Mouse (Mus musculus) liver, embryonic 13.5 days (tissue): ENCODE measurements around the gene Luc7l3. TPM values are rescaled to one million over a fixed set of nuclear protein-coding genes. Genes with fewer than 3 reads are reported as not detected.
A peak's percentile ranks its signal among the peaks of the same experiment; 100 is the strongest.
"Not testable (repeated sequence)": the region's sequence is repeated elsewhere in the genome, so short reads cannot be mapped to it uniquely, and the experiment has no call there.

Experiments
- ATAC-seq: fragments of 200-750 bp; cut with Nextera tagmentation; 2 replicates; pipeline ENCODE4 v1.8.0; 2017; ENCODE audit warnings: low read depth, mild to moderate bottlenecking, moderate number of reproducible peaks, moderate library complexity
- DNase-seq: peaks from one replicate; pipeline ENCODE4 v3.0.0; 2022
- H3K27ac ChIP-seq: fragments of 300-500 bp; sonication (generic); 2 replicates; pipeline ENCODE4 v1.5.1; 2015; ENCODE audit warnings: moderate library complexity, mild to moderate bottlenecking, inconsistent platforms
- H3K27me3 ChIP-seq: fragments of 300-500 bp; sonication (generic); 2 replicates; pipeline ENCODE4 v1.6.1; 2015; ENCODE audit warnings: mild to moderate bottlenecking, inconsistent platforms
- H3K36me3 ChIP-seq: fragments of 300-500 bp; sonication (generic); 2 replicates; pipeline ENCODE4 v1.6.1; 2015; ENCODE audit warnings: mild to moderate bottlenecking, inconsistent platforms
- H3K4me1 ChIP-seq: fragments of 300-500 bp; sonication (generic); replicated peaks from 2 replicates; pipeline ENCODE4 v1.6.1; 2015; ENCODE audit warnings: inconsistent platforms
- H3K4me2 ChIP-seq: fragments of 300-500 bp; sonication (generic); 2 replicates; pipeline ENCODE4 v1.6.1; 2015; ENCODE audit warnings: inconsistent platforms, mild to moderate bottlenecking, moderate library complexity
- H3K4me3 ChIP-seq: fragments of 300-500 bp; sonication (generic); replicated peaks from 2 replicates; pipeline ENCODE4 v1.5.1; 2015; ENCODE audit warnings: mild to moderate bottlenecking, inconsistent platforms
- H3K9ac ChIP-seq: fragments of 300-500 bp; sonication (generic); 2 replicates; pipeline ENCODE4 v1.6.1; 2015; ENCODE audit warnings: mild to moderate bottlenecking, inconsistent platforms
- H3K9me3 ChIP-seq: fragments of 300-500 bp; sonication (generic); replicated peaks from 2 replicates; pipeline ENCODE4 v1.6.1; 2016; ENCODE audit warnings: inconsistent platforms
- WGBS: fragments of 180-500 bp; shearing (Covaris S2); methylation state at CpG from one replicate; pipeline ENCODE4 v1.1.7; 2015; ENCODE audit not compliant: insufficient replicate concordance; 5-methylcytosine and 5-hydroxymethylcytosine counted together
- polyA plus RNA-seq: library from polyadenylated mRNA; unstranded; fragments of >200 nt; fragmentation: Nextera tagmentation; extraction: Ambion mirVana; gene quantifications from 2 replicates; pipeline ENCODE4 v1.2.1, GENCODE M21; 2015

The Luc7l3 gene
- polyA plus RNA-seq, 1 experiment from 2014 or later = 53.4 TPM

DNA sequence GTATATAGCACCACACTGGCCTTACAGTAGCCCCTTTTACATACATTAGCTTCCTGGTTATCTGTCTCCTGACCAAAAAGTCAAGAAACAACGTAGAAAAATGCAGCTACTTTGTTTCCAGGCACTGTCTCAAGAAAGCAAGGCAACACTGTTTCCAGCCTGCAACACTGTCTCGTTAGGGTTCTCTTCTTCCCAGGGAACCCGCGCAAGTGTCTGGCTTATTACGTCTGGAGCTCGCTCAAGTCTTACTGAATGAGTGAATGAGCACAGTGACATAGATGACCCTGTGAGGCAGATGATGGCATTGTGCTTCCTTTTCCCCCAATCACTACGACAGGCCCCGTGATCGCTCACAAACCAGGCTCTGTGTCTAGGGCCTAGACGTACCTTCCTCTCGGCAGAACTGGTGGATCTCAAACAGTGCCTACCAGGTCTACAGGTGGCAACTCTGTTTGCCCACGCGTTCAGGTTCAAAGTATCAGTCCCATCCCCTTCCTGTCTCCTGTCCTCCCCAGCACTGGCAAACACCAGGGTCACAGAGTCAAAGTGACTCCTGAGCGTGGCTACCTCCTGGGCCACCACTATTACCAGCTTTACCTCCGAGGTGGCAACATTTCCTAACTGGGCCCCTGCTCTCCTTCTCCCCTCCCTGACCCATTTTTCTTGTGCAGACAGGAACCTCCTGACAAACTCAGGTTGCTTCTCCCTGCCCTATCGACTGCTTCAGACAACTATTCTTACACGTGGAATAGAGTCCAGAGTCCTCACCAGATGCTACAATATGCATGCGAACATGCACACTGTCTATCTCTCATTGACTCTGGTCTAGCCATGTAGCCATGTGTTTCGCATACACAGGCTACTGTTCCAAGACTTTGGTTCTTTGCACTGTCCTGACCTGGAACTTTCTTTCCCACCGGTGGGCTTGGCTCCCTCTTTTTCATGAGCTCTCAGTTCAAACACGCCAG is 48.5 kb downstream of the Luc7l3 start:
- Histone ChIP-seq H3K27ac (peak overlapping the region; percentile 62), H3K27me3 (0 out of 2 replicates have a peak, but pooled peaks cover 5% of the 10 kb centered on the region), H3K9ac (peak overlapping the region; percentile 50; the same call in 1 of the 2 replicates), H3K4me3 (no peak overlapping the region), H3K4me2 (peak overlapping the region; percentile 48; the same call in 1 of the 2 replicates), H3K36me3 (no peaks in the 10 kb centered on the region), H3K4me1 (peaks cover 57% of the 10 kb centered on the region), H3K9me3 (no peaks in the 10 kb centered on the region)
- WGBS = 77% methylated on average over 21 of the region's 21 CpGs
- DNase-seq (no peak), ATAC-seq (no peak)

DNA sequence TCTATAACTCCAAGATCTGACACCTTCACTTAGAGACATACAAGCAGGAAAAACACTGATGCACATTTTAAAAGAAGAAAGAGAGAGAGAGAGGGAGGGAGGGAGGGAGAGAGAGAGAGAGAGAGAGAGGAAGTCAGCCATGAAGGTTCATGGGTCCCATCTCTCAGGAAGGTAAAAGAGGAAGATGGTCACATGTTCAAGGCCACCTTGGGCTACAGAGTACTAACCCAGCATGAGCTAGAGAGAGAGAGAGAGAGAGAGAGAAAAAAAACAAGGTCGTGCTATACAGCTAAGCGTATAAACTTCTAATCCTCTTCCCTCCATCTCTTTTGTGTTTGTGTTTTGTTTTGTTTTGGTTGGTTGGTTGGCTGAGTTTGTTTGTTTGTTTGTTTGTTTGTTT is 50.8 kb downstream of the Luc7l3 start:
- Histone ChIP-seq H3K27ac (no peak overlapping the region), H3K4me1 (peaks cover 68% of the 10 kb centered on the region), H3K4me3 (no peak overlapping the region), H3K9me3 (no peaks in the 10 kb centered on the region), H3K4me2 (no peak overlapping the region), H3K36me3 (no peaks in the 10 kb centered on the region), H3K27me3 (0 out of 2 replicates have a peak, but pooled peaks cover 1% of the 10 kb centered on the region), H3K9ac (no peak overlapping the region)
- DNase-seq = no peak
- ATAC-seq = no peak
- WGBS = 71% methylated on average over 2 of the region's 2 CpGs

DNA sequence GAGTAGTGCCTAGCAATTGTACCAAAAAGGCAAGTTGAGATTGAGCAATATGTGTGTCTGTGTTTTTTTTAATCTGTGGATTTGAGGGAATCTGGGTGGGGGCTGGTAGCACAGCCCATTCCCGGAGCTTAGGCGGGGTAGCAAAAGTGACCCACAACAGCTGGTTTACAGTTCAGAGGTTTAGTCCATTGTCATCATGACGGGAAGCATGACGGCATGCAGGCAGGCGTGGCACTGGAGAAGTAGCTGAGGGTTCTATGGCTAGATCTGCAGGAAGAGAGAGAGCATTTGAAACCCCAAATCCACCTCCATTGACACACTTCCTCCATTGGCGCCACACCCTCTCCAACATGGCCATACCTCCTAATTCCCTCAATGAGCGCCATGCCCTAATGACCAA is 51.9 kb downstream of the Luc7l3 start:
- 79% methylated on average over 7 of the region's 7 CpGs for WGBS
- DNase-seq (no peak), ATAC-seq (no peak)
- Histone ChIP-seq H3K36me3 (no peaks in the 10 kb centered on the region), H3K4me1 (peaks cover 69% of the 10 kb centered on the region), H3K4me2 (no peak overlapping the region), H3K9ac (no peak overlapping the region), H3K4me3 (no peak overlapping the region), H3K9me3 (no peaks in the 10 kb centered on the region), H3K27ac (no peak overlapping the region), H3K27me3 (no peaks in the 10 kb centered on the region)

DNA sequence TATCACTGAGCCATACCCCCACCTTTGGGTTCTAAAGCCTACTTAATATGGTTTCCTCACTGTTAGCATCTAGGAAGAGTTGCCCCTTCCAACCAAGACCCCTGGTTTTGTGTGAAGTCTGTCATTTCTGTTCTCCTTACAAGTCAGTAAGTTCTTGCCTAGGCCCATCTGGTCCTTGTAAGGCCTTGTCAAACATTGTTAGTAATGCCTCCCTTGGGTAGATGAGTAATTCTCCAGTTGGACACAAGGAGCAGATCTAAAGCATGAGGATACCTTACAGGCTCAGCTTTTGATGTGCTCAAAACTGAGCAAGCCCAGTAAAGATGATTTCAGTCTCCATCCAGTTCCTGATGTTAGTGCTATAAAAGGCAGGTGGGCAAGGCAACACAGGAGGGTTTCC is 53.0 kb downstream of the Luc7l3 start:
- no peak overlapping the region for H3K4me3 ChIP-seq
- ATAC-seq = no peak
- no peak overlapping the region for H3K9ac ChIP-seq
- no peak overlapping the region for H3K4me2 ChIP-seq
- H3K36me3 ChIP-seq = no peaks in the 10 kb centered on the region
- H3K27ac ChIP-seq = no peak overlapping the region
- H3K27me3 ChIP-seq = no peaks in the 10 kb centered on the region
- no peaks in the 10 kb centered on the region for H3K9me3 ChIP-seq
- peaks cover 66% of the 10 kb centered on the region for H3K4me1 ChIP-seq
- no peak for DNase-seq

DNA sequence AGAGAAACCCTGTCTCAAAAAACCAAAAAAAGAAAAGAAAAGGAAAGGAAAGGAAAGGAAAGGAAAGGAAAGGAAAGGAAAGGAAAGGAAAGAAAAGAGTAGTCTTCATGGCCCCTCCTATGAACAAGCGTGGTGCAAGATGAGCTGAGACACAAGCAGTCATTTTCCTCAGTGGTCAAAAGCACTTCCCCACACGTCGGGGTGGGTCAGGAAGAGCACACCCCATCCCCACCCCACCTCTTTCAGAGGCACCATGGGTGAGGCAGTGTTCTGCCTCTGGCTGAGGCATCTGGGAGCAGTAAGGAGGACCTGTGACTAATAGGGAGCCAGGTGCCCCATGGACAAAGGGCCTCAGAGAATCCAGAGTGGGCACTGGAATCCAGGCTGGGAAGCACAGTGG is 55.6 kb downstream of the Luc7l3 start:
- not testable (repeated sequence) for H3K9ac ChIP-seq, H3K27me3 ChIP-seq, ATAC-seq, DNase-seq, H3K4me3 ChIP-seq, H3K9me3 ChIP-seq, H3K36me3 ChIP-seq
- 28% methylated on average over 3 of the region's 3 CpGs for WGBS
- peaks cover 66% of the 10 kb centered on the region for H3K4me1 ChIP-seq
- peak overlapping the region; percentile 68 for H3K4me2 ChIP-seq
- peak overlapping the region; percentile 83 for H3K27ac ChIP-seq

DNA sequence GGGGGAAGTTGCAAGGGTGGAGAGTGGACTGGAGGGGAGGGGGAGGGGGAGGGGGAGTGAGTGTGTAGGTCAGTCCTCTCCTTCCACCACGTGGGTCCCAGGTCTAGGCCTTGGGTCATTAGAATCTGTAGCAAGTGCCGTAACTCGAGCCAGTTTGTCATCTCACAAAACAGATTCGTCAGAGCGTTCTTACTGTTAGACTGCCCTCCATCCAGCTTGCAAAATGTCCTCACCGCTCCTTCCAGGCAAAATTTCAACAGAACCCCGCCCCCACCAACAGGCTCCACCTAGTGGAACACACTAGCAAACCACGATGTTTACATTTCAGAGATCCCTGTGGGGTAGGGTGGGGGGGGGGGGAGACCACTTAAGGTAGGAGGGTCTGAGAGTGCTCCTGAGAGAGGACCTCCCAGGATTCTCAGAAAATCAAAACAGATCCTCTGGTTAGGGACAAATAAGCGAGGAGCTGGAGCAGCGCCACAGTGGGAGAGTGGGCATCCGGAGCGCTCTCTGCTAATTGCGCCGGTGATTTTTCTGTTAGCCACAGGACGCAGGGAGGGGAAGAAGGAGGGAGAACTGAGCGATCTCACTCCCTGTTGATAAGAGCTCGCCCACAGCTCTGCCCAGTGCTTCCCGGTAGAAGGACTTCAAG is 56.5 kb downstream of the Luc7l3 start:
- Histone ChIP-seq H3K4me1 (peaks cover 75% of the 10 kb centered on the region), H3K27me3 (no peaks in the 10 kb centered on the region), H3K4me3 (peak overlapping the region; percentile 48), H3K4me2 (peak overlapping the region; percentile 68), H3K36me3 (no peaks in the 10 kb centered on the region), H3K9me3 (no peaks in the 10 kb centered on the region), H3K27ac (peak overlapping the region; percentile 83), H3K9ac (peak overlapping the region; percentile 63)
- ATAC-seq = peak; percentile 62
- 1% methylated on average over 18 of the region's 18 CpGs for WGBS
- DNase-seq = peak; percentile 47

DNA sequence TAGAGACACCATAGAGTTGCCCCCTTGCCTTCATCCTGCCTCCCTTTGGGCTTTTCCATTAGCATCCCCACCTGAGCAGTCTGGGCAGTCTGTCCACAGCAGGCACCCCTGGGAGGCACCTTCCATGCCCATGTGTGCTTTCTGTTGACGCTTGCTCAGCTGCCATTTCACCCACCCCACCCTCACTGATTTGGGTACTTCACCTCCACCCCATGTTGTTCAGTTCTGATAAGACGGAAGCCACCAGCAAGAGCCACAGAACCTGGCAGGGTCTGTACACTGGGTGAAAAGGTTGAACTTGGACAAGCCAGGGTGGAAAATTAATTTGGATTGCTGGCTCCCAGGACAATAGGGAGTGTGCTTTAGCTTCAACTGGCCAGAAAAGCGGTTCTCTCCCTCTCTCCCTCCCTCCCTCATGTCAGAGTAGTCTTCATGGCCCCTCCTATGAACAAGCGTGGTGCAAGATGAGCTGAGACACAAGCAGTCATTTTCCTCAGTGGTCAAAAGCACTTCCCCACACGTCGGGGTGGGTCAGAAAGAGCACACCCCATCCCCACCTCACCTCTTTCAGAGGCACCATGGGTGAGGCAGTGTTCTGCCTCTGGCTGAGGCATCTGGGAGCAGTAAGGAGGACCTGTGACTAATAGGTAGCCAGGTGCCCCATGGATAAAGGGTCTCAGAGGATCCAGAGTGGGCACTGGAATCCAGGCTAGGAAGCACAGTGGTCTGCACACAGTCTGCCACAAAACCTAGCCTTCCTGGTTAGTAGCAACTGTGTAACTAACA is 60.0 kb downstream of the Luc7l3 start:
- DNase-seq = peak; percentile 57
- peaks cover 62% of the 10 kb centered on the region for H3K4me1 ChIP-seq
- no peak overlapping the region for H3K4me3 ChIP-seq
- no peaks in the 10 kb centered on the region for H3K36me3 ChIP-seq
- H3K27me3 ChIP-seq = 0 out of 2 replicates have a peak, but pooled peaks cover 2% of the 10 kb centered on the region
- 37% methylated on average over 6 of the region's 6 CpGs for WGBS
- peak overlapping the region; percentile 63 for H3K9ac ChIP-seq
- peak overlapping the region; percentile 92 for H3K27ac ChIP-seq
- peak; percentile 96 for ATAC-seq
- H3K9me3 ChIP-seq = 0 out of 2 replicates have a peak, but pooled peaks cover 1% of the 10 kb centered on the region
- H3K4me2 ChIP-seq = peak overlapping the region; percentile 51

DNA sequence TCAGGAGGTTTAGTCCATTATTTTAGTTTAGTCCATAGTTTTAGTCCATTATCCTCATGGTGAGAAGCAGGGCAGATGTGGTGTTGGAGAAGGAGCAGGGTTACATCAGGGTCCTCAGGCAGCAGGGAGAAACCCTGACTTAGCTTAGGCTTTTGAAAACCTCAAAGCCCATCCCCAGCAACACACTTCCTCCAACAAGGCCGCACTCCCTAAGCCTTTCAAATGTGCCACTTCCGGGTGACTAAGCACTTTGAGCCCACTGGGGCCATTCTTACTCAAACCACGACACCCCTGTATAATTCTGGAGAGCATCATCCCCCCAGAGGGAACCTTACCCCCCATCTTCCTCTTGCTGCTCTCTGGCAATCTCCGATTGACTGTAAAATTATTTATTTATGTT is 62.0 kb downstream of the Luc7l3 start:
- ATAC-seq (no peak), DNase-seq (no peak)
- Histone ChIP-seq H3K4me2 (no peak overlapping the region), H3K9me3 (0 out of 2 replicates have a peak, but pooled peaks cover 5% of the 10 kb centered on the region), H3K4me3 (no peak overlapping the region), H3K27ac (peak overlapping the region; percentile 92), H3K9ac (no peak overlapping the region), H3K27me3 (peaks cover 10% of the 10 kb centered on the region), H3K4me1 (peaks cover 42% of the 10 kb centered on the region), H3K36me3 (no peaks in the 10 kb centered on the region)
- 47% methylated on average over 4 of the region's 4 CpGs for WGBS

DNA sequence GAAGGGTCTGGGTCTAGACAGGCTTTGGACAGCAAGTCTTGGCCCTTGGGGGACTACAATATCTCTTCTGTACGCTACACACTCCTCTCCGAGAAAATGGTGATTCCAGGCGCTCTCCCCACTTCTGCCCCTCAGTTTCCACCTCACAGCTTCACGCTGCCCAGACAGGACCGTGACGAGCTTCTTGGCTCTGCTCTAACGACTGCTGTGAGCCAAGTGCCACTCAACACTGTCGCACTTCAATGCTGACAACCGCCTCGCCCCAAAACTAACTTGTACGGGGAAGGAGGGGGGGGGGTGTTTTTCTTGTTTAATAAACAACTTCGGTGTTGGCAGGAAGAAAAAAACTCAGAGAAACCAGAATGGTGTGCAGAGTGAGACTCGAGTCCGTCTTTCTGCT is 63.8 kb downstream of the Luc7l3 start:
- DNase-seq (no peak), ATAC-seq (no peak)
- Histone ChIP-seq H3K4me1 (peaks cover 39% of the 10 kb centered on the region), H3K4me2 (no peak overlapping the region), H3K36me3 (no peaks in the 10 kb centered on the region), H3K4me3 (no peak overlapping the region), H3K9ac (no peak overlapping the region), H3K27ac (no peak overlapping the region), H3K27me3 (peaks cover 13% of the 10 kb centered on the region), H3K9me3 (0 out of 2 replicates have a peak, but pooled peaks cover 5% of the 10 kb centered on the region)
- 76% methylated on average over 14 of the region's 14 CpGs for WGBS

DNA sequence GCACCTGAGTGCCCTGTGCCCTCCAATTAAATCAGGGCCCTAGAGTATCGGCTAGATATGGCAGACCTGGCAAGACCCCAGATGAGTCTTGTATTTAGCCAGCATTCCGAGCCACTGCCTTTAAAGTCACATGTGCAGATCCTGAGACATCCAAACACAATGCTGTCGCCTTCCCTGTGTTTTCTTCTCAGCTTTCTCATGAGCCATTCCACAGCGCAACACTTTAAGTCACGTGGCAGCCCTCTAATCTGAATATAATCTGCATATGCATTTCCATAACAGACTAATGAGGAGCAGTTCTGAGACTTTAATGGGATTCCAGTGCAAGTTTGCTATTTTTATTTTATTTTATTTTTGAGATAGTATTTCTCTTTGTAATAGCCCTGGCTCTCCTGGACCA is 66.1 kb downstream of the Luc7l3 start:
- 64% methylated on average over 5 of the region's 5 CpGs for WGBS
- Histone ChIP-seq H3K27me3 (peaks cover 22% of the 10 kb centered on the region), H3K27ac (no peak overlapping the region), H3K9ac (no peak overlapping the region), H3K9me3 (0 out of 2 replicates have a peak, but pooled peaks cover 5% of the 10 kb centered on the region), H3K36me3 (no peaks in the 10 kb centered on the region), H3K4me1 (peaks cover 17% of the 10 kb centered on the region), H3K4me3 (no peak overlapping the region), H3K4me2 (no peak overlapping the region)
- ATAC-seq (no peak), DNase-seq (no peak)

DNA sequence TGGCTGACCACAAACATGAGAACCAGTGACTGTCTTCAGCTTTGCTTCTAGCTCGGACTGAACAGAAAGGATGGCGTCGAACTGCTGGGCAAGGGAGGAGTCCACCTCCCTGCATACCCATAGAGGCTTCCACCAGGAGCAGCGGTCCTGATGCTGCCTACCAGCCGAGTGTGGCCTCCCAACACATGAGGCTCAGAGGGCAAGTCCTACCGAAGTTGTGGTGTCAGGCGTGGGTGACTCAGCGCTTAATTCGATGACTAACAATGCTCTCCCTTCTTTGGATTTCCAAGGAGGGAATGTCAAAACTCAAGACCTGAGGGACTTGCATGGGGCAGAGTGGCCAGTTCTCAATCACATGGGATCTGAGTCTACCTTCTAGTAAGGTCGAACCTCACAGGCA is 68.1 kb downstream of the Luc7l3 start:
- Histone ChIP-seq H3K27me3 (peaks cover 22% of the 10 kb centered on the region), H3K4me1 (peaks cover 6% of the 10 kb centered on the region), H3K9me3 (0 out of 2 replicates have a peak, but pooled peaks cover 5% of the 10 kb centered on the region), H3K27ac (no peak overlapping the region), H3K9ac (no peak overlapping the region), H3K4me3 (no peak overlapping the region), H3K4me2 (no peak overlapping the region), H3K36me3 (no peaks in the 10 kb centered on the region)
- ATAC-seq (no peak), DNase-seq (no peak)
- WGBS = 61% methylated on average over 10 of the region's 10 CpGs
